9 mouse cellular contexts compared by ENCODE assay signal in the genomic region with DNA sequence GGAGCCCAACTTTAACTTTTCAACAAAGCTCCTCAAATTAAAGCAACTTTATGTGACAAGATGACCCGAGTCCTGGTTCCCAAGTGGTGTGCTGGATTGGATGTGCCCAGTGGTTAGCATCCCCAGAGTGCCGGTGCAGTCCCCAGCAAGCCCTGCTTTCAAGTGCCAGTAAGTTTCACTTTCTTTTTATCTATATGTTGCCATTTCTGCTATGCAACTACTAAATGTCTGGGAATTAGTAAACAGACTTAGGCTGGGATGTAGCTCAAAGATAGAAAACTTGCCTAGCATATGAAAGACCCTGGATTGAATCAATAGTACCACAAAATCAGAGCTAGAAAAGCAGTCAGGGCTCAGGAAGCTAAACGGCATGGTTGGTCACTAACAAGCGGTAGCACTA. TPM values are rescaled to one million over a fixed set of nuclear protein-coding genes. Genes with fewer than 3 reads are reported as not detected.
DNase-seq lines count a peak whose midpoint lies in the region; ATAC-seq and TF ChIP-seq lines count a peak whose summit lies in the region.
"Had no signal": no experiment of that assay in that cellular context is flagged by ENCODE, and none has a peak within 500 bp of the region (broad histone marks: within the 10 kb centered on the region; RNA-seq: fewer than 3 reads in every experiment).

No protein-coding gene starts in this region.

- 0 out of 2 replicates have a peak, but pooled peaks cover 7% of the 10 kb centered on the region for H3K4me1 ChIP-seq in kidney, postnatal 0 days (replicated peaks; ENCODE audit: insufficient read depth, low read length)
- H3K4me1 ChIP-seq in hindbrain, embryonic 15.5 days (replicated peaks): peaks cover 24% of the 10 kb centered on the region

- TF ChIP-seq CTCF in kidney, postnatal 0 days (IDR thresholded peaks at IDR 0.05; ENCODE audit: low read depth): no peak

- intact Hi-C loops in left cerebral cortex, postnatal 14 days (cut with DNase I): no loop called here
- intact Hi-C loops in gastrocnemius, postnatal 14 days (cut with DNase I; ENCODE audit: low total_unique reads): no loop called here

- H3ac ChIP-seq in myocyte (ENCODE audit: control insufficient read depth, insufficient read length): no peak overlapping the region

- no peak for ATAC-seq in kidney, postnatal 0 days (replicated peaks; ENCODE audit: low FRiP score, low read depth)
- no peak for ATAC-seq in hindbrain, embryonic 15.5 days (ENCODE audit: low FRiP score, low read depth)

- H3K9me3 ChIP-seq in kidney, postnatal 0 days (replicated peaks; ENCODE audit: low read length): no peaks in the 10 kb centered on the region
- no peaks in the 10 kb centered on the region for H3K9me3 ChIP-seq in hindbrain, embryonic 15.5 days

- peak overlapping the region; percentile 97 for H3K4me3 ChIP-seq in kidney, postnatal 0 days (replicated peaks; ENCODE audit: low read depth, low read length)
- H3K4me3 ChIP-seq in hindbrain, embryonic 15.5 days: peak overlapping the region; percentile 99; the same call in 1 of the 2 replicates
- H3K4me3 ChIP-seq in myocyte: peak overlapping the region; percentile 92

- DNase-seq in kidney, postnatal 0 days (ENCODE audit: low spot score): no peak
- no peak for DNase-seq in kidney, adult 11 months
- peak; percentile 13 for DNase-seq in NIH3T3 (ENCODE audit: low read depth)
- no peak for DNase-seq in left cerebral cortex, postnatal 14 days (ENCODE audit: low spot score in 2 of 2)
- DNase-seq in thymus, postnatal 0 days (ENCODE audit: low spot score): no peak
- DNase-seq in gastrocnemius, postnatal 14 days: no peak
- DNase-seq: right cerebral cortex, adult 18-20 months had no signal

- 0 out of 2 replicates have a peak overlapping the region, but pooled peaks have one; percentile 28 for H3K9ac ChIP-seq in kidney, postnatal 0 days (ENCODE audit: low read depth, low read length)
- H3K9ac ChIP-seq in hindbrain, embryonic 15.5 days: no peak overlapping the region

- WGBS in kidney, postnatal 0 days: 44% methylated on average over 4 of the region's 4 CpGs
- WGBS in hindbrain, embryonic 15.5 days: 82% methylated on average over 4 of the region's 4 CpGs

- 0 out of 2 replicates have a peak, but pooled peaks cover 5% of the 10 kb centered on the region for H3K36me3 ChIP-seq in kidney, postnatal 0 days (ENCODE audit: insufficient read depth, low read length)
- peaks cover 7% of the 10 kb centered on the region; the same call in 1 of the 2 replicates for H3K36me3 ChIP-seq in hindbrain, embryonic 15.5 days
- peaks cover 9% of the 10 kb centered on the region for H3K36me3 ChIP-seq in myocyte (ENCODE audit: control insufficient read depth, insufficient read depth)

- peaks cover 70% of the 10 kb centered on the region for H3K79me2 ChIP-seq in myocyte (ENCODE audit: control insufficient read depth, insufficient read depth)

- no peak overlapping the region for H3K27ac ChIP-seq in kidney, postnatal 0 days
- H3K27ac ChIP-seq in hindbrain, embryonic 15.5 days (replicated peaks): no peak overlapping the region

- TF ChIP-seq POLR2A in myocyte (IDR thresholded peaks at IDR 0.05; ENCODE audit: insufficient read length, low read depth): no peak

- no peaks in the 10 kb centered on the region for H3K27me3 ChIP-seq in kidney, postnatal 0 days (ENCODE audit: insufficient read depth, low read length)
- no peaks in the 10 kb centered on the region for H3K27me3 ChIP-seq in hindbrain, embryonic 15.5 days
- H3K27me3 ChIP-seq in myocyte (ENCODE audit: control insufficient read depth, insufficient read depth, insufficient read length): no peaks in the 10 kb centered on the region

- peak overlapping the region; percentile 73 for H3K4me2 ChIP-seq in kidney, postnatal 0 days (ENCODE audit: low read length)
- peak overlapping the region; percentile 66 for H3K4me2 ChIP-seq in hindbrain, embryonic 15.5 days
- H3K4me2 ChIP-seq in myocyte (ENCODE audit: low read depth): peak overlapping the region; percentile 85

TF ChIP-seq in myocyte, 11 proteins besides CTCF, POLR2A, EP300 and RAD21:
- TF ChIP-seq MYOG (IDR thresholded peaks at IDR 0.05; ENCODE audit: control insufficient read depth in 1 of 3, insufficient read depth in 1 of 3, insufficient read length in 2 of 3, low read depth in 2 of 3): no peak

RNA-seq across cellular contexts. Expression of a gene that starts 2.3 kb away (rescaled TPM):
- polyA plus RNA-seq in kidney, postnatal 0 days (2015; fragmentation: Nextera tagmentation; extraction: Ambion mirVana): 54.6 and 56.2 TPM in 2 replicates
- polyA plus RNA-seq in hindbrain, embryonic 15.5 days (2015; fragmentation: Nextera tagmentation; extraction: Ambion mirVana): 43.2 and 45.4 TPM in 2 replicates
- 24.1 TPM for polyA plus RNA-seq in myocyte (2012; fragmentation: generic; extraction: Trizol)
- 10 to 100 TPM; 24.3 TPM for total RNA-seq in left cerebral cortex, postnatal 14 days (2021)
- polyA plus RNA-seq in thymus, postnatal 0 days (2015; fragmentation: Nextera tagmentation; extraction: Ambion mirVana): 75.4 and 75.6 TPM in 2 replicates
- 10 to 100 TPM; 24.7 to 26.3 TPM for total RNA-seq in gastrocnemius, postnatal 14 days (2021)

RNA-seq across cellular contexts. Expression of a gene that starts 55.1 kb away (rescaled TPM):
- 0.27 and 0.46 TPM in 2 replicates for polyA plus RNA-seq in kidney, postnatal 0 days (2015; fragmentation: Nextera tagmentation; extraction: Ambion mirVana)
- 0.45 and 0.75 TPM in 2 replicates for polyA plus RNA-seq in hindbrain, embryonic 15.5 days (2015; fragmentation: Nextera tagmentation; extraction: Ambion mirVana)
- 0.31 TPM for polyA plus RNA-seq in myocyte (2012; fragmentation: generic; extraction: Trizol)
- total RNA-seq in left cerebral cortex, postnatal 14 days (2021): 1 to 10 TPM; 2.4 to 2.9 TPM
- polyA plus RNA-seq in thymus, postnatal 0 days (2015; fragmentation: Nextera tagmentation; extraction: Ambion mirVana): 0.53 and 0.62 TPM in 2 replicates
- total RNA-seq in gastrocnemius, postnatal 14 days (2021): 1 to 10 TPM in 1 of 2 experiments, under 1 TPM in 1; 0.82 to 1.1 TPM
